Mouse (Mus musculus): Measurements from ENCODE around the gene Gna11.
A peak's percentile ranks its signal among the peaks of the same experiment; 100 is the strongest.

Gene Gna11

DNA sequence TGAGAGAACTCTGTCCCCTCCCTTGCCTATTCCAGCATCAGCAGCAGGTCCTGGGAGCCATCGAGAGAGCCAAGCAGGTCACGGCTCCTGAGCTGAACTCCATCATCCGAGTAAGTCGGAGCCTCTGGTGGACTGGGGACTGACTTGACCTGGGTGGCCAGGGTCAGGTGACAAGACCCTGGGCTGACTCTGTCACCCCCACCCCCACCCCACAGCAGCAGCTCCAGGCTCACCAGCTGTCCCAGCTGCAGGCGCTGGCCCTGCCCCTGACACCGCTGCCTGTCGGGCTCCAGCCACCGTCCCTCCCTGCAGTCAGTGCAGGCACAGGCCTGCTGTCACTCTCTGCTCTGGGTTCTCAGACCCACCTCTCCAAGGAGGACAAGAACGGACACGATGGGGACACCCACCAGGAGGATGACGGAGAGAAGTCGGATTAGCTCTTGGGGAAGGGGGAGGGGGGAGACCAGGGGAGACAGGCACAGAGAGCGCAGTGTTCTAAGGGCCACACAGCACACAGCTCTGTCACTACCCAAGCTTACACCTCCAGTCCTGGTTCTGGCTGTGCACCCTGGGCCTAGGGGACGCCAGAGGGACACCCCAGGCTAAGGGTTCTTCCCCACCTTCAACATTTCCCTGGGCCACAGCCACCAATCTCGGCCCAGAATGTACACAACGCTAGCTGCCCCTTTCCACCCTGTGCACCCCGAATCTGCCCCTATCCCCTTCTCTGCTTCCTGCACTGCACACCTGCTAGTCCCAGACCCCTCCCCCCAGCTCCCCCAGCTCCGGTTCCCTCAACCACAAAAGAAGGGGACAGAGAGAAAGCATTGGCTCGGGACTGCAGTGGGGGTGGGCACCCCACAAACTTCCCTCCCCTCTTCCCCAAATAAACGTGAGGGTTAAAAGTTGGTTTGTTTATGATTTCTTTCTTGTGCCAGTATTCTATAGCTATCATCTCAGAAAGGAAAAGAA, 20.6 kb upstream of the Gna11 start:
- peak; percentile 84 to 88 for DNase-seq (ENCODE audit: low spot score in 2 of 2)

DNA sequence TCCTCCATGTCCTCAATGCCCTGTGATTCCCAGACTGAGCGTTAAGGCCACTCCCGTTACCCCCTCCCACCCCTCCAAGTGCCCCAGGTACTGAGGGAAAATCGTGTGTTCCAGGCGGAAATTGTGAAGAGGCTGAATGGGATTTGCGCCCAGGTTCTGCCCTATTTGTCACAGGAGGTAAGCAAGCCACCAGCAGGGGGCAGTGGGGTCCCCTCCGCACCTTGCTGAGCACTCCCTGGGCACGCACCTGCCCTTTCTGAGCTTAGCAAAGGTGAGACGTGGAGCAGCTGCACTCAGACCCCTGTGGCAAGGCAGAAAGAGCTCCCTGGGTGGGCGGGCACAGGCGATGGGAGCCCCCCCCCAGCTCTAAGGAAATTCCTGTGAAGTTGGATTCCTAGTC, 19.7 kb upstream of the Gna11 start:
- DNase-seq (ENCODE audit: low spot score in 2 of 2): peak; percentile 77 to 90

DNA sequence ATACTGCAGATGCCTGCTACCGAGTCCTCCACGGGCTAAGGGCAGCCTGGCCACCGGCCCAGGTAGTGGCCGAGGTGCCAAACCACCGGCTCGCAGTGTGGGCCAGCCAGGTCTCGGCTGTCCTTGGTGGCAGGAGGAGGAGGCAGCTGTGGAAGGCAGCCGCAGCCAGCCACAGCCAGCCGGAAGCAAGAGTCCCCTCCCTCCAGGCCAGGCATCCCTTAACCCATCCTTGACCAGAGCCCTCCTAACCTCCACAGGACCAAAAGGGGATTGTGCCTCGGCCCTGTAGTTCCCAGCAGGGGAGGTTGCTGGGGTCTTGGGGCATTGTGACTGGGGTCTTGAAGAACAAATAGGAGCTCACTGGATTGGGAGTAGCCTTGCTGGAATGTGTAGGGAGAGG, 19.2 kb upstream of the Gna11 start:
- DNase-seq (ENCODE audit: low spot score in 2 of 2): no peak

DNA sequence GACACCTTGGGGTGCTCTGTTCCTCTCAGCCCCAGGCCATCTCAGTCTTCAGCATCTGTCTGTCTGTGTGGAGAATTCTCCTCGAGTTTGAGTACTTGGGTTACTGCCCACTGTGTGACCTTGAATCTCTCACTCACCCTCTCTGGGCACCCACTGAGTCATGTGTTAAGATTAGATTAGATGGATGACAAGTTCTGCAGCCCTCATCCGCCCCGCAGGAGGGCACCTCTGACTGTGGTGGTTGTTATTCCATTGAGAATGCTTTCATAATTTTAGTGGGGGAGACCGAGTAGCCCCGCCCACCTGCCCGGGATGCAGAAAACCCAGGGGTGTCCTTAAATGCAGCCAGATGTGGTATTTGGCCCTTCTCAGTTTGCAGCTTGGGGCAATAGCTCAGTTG, 18.5 kb upstream of the Gna11 start:
- no peak for DNase-seq (ENCODE audit: low spot score in 2 of 2)

DNA sequence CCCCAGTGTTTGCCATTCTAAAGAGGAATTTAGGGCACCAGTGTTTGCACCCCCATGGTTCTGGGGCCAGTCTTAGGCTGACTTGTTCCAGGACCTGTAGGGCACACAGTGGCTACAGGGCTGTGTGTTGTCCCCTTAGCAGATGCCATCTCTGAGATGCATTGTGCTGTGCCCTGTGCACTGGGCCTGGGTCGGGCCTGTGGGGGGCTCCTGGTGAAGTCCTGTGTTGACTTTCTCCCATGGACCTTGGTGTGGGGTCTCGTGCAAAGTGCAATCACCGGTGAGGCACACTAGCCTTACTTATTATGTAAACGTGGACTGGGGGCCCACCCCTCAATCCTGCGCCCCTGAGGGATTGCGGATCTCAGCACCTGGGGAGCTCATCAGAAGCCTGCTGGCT, 17.4 kb upstream of the Gna11 start:
- no peak for DNase-seq (ENCODE audit: low spot score in 2 of 2)

DNA sequence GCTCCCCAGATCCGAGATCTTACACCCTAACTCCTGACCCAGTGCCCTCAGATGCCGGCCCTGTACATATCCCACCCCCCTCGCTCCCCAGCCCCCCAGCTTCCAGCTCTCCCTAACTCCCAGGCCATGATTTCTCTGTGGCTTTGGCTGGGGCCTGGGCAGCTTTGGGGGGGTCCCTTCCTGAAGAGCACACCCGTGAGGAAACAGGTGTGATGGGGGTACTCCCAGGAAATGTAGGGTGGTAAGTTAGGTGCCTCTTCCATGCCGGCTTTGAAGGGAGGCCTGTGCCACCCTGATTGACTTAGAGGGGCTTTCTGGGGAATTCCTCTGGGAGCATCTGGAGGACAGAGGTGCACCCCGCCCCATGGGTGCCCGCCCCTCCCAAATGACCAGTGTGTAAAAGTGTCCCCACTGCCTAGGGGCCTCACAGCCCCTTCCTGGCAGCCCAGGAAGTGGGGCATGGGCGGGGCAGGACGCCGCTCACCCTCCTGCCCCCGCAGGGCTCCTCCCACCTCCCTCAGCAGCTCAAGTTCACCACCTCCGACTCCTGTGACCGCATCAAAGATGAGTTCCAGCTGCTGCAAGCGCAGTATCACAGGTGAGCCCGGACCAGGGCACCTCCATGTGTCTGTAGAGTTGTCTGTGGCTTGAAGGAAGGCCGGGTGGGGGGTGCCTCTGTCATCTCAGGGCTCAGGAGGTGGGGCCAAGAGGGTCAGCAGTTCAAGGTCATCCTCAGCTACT, 15.9 kb upstream of the Gna11 start:
- DNase-seq (ENCODE audit: low spot score in 2 of 2): peak; percentile 90 to 95

DNA sequence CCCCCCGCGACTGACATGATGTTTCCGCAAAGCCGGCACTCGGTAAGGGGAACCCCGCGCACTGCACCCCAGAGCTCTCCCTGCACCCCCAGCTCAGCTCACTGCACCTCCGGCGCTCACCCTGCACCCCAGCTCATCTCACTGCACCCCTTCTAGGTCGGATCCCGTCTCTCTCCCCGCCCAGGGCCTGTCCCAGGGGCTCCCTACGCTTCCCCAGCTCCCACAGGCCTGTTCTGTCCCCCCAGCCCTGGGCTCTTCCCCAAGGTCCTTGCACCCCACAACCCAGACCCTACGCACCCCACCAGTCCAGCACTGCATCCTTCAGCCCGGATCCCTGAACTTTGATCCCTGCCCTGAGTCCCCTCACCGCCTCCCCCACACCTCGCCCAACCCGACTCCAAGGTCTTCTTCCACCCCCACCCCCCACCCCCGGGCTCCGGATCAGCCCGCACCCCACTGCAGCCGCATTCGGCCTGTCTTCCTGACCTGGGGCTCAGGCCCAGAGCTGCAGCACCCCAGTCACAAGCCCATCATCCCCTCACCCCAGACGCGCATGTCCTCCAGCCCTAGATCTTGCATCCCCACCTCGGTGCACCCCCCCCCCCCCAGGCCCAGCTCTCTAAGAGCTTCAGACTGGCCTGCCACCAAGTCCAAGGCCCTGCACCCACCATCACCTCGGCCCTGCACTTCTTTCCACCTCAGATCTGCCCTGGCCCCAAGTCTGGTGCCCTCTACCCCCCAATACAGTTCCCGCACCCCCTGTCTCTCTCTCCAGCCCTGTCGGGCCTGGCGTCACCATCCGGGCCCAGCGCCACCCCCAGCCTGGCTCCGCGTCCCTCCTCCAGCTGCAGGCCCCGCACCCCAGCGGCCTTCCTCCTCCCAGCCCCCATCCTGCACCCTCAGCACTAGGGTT, 14.9 kb upstream of the Gna11 start:
- DNase-seq (ENCODE audit: low spot score in 2 of 2): peak; percentile 82 to 85

DNA sequence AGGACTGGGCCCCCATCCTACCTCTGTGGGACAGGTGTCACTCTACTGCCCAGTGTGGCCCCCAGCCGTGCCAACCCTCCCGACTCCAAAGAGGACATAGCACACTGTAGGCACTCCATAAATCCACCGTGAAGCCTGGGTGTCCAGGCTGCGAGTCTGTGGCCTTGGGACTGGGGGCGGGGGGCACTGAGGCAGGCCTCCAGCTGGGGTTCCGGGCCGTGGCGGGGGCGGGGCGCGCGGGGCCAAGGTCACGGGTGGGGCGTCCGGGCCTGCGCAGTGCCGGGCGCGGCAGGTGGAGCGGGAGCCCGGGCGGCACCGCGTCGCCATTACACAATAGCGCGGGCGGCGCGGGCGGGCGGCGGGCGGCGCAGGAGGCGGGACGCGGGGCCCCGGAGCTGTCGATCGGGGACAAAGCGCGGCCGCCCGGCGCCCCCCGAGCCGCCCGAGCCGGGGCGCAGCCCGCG, 14.2 kb upstream of the Gna11 start, which contains the start of gene Aes:
Gene Aes (plus strand): TSS at position 326 of the 464 bp plus-strand sequence.
- peak; percentile 80 to 84 for DNase-seq (ENCODE audit: low spot score in 2 of 2)

DNA sequence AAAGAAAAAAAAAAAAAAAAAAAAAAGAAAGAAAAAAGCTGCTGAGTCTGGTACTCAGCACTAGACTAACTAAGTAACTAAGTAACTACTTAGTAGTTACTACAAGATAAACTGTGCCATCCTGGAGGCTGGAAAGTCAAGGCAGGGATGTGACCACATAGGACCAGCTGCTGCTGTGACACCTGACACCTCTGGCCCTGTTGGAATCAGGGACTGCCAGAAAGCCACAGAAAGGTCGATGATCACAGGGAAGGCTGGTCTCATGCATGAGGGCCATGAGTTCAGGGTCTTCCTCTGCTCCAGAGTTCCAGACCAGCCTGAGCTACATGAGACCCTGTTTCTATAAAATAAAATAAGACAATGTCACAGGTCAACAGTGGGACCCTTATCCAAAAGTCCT, 12.5 kb upstream of the Gna11 start:
- DNase-seq (ENCODE audit: low spot score in 2 of 2): no peak

DNA sequence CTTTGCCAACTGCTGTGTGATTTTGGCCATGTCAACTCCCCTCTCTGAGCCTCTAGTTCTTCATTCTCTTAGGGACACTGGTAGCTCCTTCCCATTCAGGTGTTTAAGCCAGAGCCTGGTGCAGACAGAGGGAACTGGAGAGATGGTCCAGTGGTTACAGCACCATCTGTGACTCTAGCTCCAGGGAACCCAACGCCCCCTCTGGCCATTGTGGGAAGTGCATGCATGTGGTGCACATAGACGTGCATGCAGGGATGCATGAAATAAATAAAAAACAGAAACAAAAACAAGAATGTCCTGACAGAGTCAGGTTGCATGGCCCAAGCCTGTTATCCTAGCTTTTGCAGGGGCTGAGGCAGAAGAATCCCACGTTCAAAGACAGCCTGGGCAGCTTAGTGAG, 11.3 kb upstream of the Gna11 start:
- DNase-seq (ENCODE audit: low spot score in 2 of 2): no peak

DNA sequence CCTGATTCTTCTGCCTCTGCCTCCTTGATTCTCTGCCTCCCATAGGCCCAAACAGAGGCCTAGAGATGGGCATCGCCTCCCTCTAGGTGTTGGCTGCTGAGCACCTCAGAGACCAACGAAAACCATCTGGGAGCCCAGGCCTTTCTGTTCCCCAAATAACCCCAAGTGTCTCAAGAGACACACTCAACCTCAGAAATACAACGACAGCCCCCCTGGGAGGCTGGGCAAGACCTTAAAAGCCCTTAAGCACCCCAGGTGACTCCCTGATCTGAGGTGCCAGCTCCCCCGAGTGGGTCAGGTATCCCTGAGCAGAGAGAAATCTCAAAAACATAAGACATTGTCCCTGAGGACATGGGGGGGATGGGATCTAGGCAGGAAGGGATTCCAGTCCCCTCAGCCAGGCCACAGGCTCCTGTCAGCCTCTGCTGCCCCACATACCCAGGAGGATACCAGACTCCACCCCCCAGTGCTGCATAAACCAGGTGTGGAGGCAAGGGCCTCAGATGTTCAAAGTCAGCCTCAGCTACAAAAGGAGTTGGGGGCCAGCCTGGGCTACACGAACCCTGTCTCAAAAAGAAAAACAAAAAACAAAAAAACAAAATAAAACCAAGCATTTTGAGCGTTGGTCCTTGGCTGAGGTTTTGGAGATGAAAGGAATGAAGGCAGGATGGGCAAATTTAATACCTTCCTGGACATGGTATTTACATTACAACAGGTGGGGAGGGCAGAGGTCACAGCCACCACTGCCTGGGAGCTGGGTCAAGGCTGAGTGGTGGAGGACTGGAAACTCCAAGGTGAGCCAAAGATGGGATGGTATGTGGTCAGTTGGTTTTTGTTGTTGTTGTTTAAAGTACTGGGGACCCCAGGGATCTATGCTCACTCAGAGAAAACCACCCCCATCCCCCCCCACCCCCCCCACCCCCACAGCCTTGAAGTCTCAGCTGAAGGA, 9.1 kb upstream of the Gna11 start:
- DNase-seq (ENCODE audit: low spot score in 2 of 2): no peak

DNA sequence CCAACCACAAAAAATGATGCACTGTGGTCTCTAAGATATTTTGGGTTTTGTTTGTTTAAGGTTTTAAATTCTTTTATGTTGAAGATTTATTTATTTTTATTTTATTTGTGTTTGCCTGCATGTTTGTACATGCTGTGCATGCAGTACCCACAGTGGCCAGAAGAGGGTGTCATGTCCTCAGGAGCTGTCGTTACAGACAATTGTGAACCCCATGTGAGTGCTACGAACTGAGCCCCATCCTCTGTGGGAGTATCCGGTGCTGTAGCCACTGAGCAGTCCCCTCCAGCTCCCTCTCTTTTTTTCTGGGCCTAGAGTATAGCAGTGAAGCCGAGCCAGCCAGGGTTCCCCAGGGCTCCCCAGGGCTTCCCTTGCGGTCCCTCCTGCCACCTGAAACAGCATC, 8.2 kb upstream of the Gna11 start:
- no peak for DNase-seq (ENCODE audit: low spot score in 2 of 2)

DNA sequence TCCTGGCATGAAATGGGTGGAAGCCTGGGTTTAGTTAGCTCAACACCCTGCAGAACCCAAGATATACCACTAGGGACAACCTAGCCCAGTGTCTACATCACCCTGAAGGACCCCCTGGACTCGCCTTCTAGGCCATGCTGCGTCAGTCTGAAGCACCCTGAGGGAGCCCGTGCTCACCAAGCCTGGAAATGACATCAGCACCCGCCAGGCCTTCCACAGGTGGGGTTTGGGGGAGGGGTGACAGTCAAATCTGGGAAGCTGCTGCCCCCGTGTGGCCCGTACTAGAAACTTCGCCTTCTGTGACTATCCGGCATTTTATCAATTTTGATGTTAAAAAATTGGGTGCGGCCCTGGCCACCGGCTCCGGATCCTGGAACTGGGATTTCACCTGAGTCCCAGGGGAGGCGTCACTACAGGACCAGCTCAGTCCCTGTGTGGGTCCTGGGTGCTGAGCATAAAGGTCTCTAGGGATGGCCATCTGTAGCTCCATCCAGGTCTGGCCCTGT, 6.7 kb upstream of the Gna11 start:
- DNase-seq (ENCODE audit: low spot score in 2 of 2): peak; percentile 87 to 89

DNA sequence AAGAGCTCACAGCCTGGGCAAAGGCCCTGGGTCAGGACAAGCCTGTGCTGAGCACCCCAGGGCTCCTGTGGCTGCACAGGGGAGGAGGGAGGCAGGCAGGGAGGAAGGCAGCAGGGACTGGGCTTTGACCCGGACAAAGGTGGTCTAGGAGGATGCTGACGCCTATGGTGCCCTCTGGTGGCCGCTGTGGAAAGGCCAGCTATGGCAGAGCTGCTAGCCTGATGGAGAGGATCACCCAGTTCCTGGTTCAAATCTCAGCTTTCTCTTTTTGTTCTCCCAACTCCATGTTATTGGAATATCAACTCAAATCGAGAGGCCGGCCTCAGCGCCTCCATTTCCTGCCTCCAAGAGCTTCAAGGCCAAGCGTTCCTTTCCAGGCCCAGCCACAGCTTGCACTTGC, 5.3 kb upstream of the Gna11 start:
- peak; percentile 73 to 86 for DNase-seq (ENCODE audit: low spot score in 2 of 2)

DNA sequence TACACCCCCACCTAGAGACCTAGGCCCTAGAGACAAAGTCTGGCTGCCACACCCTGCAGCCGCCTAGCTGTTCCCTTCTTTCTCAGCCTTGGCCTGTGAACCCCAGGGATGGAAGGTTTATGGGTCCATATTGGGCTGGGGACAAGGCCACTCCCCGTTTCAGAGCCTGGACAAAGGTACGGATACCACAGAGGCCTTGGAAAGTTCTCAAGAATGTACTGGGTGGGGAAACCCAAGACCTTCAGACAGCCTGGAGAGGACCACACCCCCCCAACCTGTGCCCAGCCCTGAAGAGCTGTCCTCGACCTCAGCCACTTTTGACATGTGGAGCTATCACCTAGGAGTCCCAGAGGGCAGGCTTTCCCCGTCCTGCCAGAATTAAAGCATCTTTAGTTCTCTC, 4.0 kb upstream of the Gna11 start:
- DNase-seq (ENCODE audit: low spot score in 2 of 2): no peak

DNA sequence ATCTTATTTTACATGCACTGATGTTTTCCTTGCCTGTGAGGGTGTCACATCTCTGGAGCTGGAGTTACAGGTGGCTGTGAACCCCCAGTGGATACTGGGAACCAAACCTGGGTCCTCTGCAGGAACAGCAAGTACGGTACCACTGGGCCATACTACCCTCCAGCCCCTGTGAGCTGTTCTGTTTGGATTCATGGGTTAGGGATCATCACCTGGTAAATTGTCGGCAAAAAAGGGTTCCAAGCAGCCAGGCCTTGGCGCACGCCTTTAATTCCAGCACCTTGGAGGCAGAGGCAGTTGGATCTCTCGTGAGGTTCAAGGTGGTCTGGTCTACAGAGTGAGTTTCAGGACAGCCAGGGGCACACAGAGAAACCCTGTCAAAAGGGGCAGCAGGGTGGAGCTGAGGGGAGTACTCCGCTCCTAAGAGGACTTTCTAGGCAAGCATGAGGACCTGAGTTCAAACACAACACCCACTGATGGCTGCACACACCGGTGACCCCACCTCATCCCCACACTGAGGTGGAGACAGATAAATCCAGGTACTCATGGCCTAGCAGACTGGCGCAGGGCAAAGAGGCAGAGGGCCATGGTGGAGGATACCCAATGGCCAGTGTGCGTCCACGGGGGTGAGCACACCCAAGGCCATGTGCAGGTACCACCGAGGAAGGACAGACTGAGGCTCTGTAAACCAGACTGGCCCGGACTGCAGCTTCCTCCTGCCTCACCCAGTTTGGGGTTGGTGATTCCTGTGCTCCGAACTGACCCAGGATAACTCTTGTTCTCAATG, 2.0 kb upstream of the Gna11 start:
- DNase-seq (ENCODE audit: low spot score in 2 of 2): no peak

DNA sequence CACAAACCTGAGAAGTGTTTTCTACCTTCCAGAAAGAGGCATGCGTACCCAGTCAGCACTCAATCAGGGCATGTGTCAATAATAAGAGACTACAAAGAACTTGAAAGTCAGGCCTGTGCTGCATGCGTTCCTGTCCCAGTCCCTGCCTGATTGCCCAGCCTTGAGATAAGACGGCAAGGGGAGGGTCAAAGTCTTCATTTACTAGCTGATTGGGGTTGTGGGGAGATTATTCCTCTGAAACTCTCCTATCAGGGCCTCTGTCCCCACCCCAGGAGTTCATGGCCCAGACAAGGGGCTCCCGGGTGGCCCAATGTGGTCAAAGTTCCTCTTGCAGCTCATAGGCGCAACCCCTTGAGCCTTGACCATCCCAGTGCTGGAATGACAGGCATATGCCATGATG, 1.3 kb upstream of the Gna11 start:
- no peak for DNase-seq (ENCODE audit: low spot score in 2 of 2)

DNA sequence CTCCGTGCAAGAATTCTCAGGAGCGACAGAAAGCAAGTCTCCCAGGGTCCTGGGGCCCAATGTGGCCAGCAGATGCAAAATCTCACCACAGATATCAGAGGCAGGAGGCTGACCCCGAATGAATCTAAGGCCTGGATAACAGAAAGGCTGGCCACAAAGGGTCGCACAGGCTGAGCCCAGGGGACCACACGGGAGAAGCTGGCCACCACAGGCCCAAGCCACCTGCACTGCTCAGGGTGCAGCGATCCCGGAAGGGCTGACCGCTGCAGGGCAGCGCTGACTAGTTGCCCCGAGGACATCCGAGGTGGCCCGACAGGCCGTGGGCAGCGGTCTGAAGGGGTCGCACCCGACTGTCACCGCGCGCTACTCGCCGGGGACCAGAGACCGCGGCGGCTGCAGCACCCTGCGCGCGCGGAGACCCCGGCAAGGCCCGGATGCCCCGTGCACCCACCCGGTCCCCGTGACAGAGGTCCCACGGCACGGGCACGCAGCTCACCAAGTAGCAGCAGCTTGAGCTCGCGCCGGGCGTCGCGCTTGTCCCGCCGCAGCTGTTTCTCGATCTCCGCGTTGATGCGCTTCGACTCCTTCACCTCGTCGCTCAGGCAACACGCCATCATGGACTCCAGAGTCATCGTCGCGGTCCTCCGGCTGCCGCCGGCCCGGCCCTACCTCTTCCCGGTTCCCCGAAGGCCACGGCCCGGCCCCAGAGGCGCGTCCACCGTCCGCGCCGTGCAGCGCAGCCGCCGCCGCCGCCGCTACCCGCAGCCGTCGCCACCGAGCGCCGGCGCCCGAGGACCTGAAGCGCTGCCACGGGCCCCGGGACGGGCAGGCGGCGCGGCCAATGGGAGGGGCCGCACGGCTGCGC, 462 bp downstream of the Gna11 start:
- peak; percentile 60 to 67 for DNase-seq (ENCODE audit: low spot score in 2 of 2)

DNA sequence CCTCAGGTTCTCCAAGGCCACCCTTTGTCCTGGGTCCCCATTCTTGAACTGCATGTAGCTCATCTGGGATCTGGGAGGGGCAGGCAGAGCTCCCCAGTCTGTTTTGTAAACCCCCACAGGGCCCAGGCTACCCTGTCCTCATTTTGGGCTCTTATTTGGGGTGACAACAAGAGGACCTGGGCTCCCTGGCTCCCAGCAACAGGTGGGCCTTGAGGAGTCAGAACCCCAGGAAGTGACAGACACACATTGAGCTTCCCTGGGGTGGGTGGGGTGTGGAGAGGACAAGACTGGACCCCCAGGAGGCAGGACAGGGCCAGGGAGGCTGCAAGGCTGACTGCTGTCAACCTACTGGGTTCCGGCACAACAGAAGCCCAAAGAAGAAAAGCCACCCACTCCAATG, 1.4 kb downstream of the Gna11 start:
- DNase-seq (ENCODE audit: low spot score in 2 of 2): no peak
